In genomic region chr3:95931471-95931870, GRCm38 (mm10) we compare ENCODE assay signal across 13 mouse cellular contexts. TPM values are rescaled to one million over a fixed set of nuclear protein-coding genes. Genes with fewer than 3 reads are reported as not detected.
DNase-seq lines count a peak whose midpoint lies in the region; ATAC-seq and TF ChIP-seq lines count a peak whose summit lies in the region.
"Had no signal": no experiment of that assay in that cellular context is flagged by ENCODE, and none has a peak within 500 bp of the region (broad histone marks: within the 10 kb centered on the region; RNA-seq: fewer than 3 reads in every experiment).

No protein-coding gene starts in this region.

- H3K9ac ChIP-seq in heart, embryonic 16.5 days (ENCODE audit: low read length): no peak overlapping the region
- no peak overlapping the region for H3K9ac ChIP-seq in midbrain, embryonic 13.5 days (replicated peaks)
- H3K9ac ChIP-seq in midbrain, postnatal 0 days (replicated peaks; ENCODE audit: low read length, poor library complexity, severe bottlenecking): no peak overlapping the region

- ATAC-seq in heart, embryonic 16.5 days (replicated peaks; ENCODE audit: extremely low read depth, insufficient read depth, low FRiP score): no peak
- no peak for ATAC-seq in midbrain, embryonic 13.5 days
- no peak for ATAC-seq in midbrain, postnatal 0 days (ENCODE audit: low FRiP score)
- ATAC-seq: inflammation-experienced regulatory T-cells, adult 6 months had no signal

- H3K36me3 ChIP-seq in heart, embryonic 16.5 days (ENCODE audit: control insufficient read depth, insufficient read depth): peaks cover 18% of the 10 kb centered on the region
- H3K36me3 ChIP-seq in midbrain, embryonic 13.5 days: peaks cover 27% of the 10 kb centered on the region
- H3K36me3 ChIP-seq in midbrain, postnatal 0 days (ENCODE audit: insufficient read depth, low read length): peaks cover 7% of the 10 kb centered on the region; the same call in 1 of the 2 replicates
- peaks cover 46% of the 10 kb centered on the region for H3K36me3 ChIP-seq in limb, embryonic 10.5 days

- no peak for TF ChIP-seq CTCF in midbrain, postnatal 0 days (IDR thresholded peaks at IDR 0.05)

- H3K27ac ChIP-seq in heart, embryonic 16.5 days (ENCODE audit: low read length): no peak overlapping the region
- H3K27ac ChIP-seq in midbrain, embryonic 13.5 days: no peak overlapping the region
- no peak overlapping the region for H3K27ac ChIP-seq in midbrain, postnatal 0 days (ENCODE audit: low read depth, low read length)
- H3K27ac ChIP-seq in limb, embryonic 10.5 days: no peak overlapping the region
- H3K27ac ChIP-seq: gastrocnemius, adult 2 months had no signal

- no peak for DNase-seq in heart, adult 11 months
- no peak for DNase-seq in midbrain, postnatal 0 days (ENCODE audit: low spot score)
- no peak for DNase-seq in limb, embryonic 10.5 days (ENCODE audit: low spot score)
- peak; percentile 35 for DNase-seq in naive thymus-derived CD4-positive, alpha-beta T cell, adult 2 months (ENCODE audit: low read depth)
- DNase-seq in adrenal gland, adult 8-10 months: no peak
- DNase-seq: adrenal gland, postnatal 36 days; gastrocnemius, adult 2 months; kidney, postnatal 14 days had no signal

- H3K4me1 ChIP-seq in heart, embryonic 16.5 days (ENCODE audit: control insufficient read depth, insufficient read depth, low read length): peaks cover 13% of the 10 kb centered on the region
- H3K4me1 ChIP-seq in midbrain, embryonic 13.5 days (replicated peaks): peaks cover 32% of the 10 kb centered on the region
- no peaks in the 10 kb centered on the region for H3K4me1 ChIP-seq in midbrain, postnatal 0 days (ENCODE audit: insufficient read depth, low read length)
- H3K4me1 ChIP-seq in limb, embryonic 10.5 days: peaks cover 10% of the 10 kb centered on the region; the same call in 1 of the 2 replicates

- no peaks in the 10 kb centered on the region for H3K27me3 ChIP-seq in heart, embryonic 16.5 days (ENCODE audit: control insufficient read depth, insufficient read depth, low read length)
- no peaks in the 10 kb centered on the region for H3K27me3 ChIP-seq in midbrain, embryonic 13.5 days
- H3K27me3 ChIP-seq in midbrain, postnatal 0 days (ENCODE audit: insufficient read depth, low read length): no peaks in the 10 kb centered on the region
- H3K27me3 ChIP-seq in limb, embryonic 10.5 days (ENCODE audit: low read depth, poor library complexity, severe bottlenecking): no peaks in the 10 kb centered on the region

- H3K4me2 ChIP-seq in heart, embryonic 16.5 days (ENCODE audit: low read depth, low read length): peak overlapping the region; percentile 23
- peak overlapping the region; percentile 25; the same call in 1 of the 2 replicates for H3K4me2 ChIP-seq in midbrain, embryonic 13.5 days (replicated peaks)
- no peak overlapping the region for H3K4me2 ChIP-seq in midbrain, postnatal 0 days (ENCODE audit: low read depth, low read length, poor library complexity, severe bottlenecking)

- WGBS in heart, embryonic 16.5 days: 90% methylated on average over 1 of the region's 1 CpGs
- 97% methylated on average over 1 of the region's 1 CpGs for WGBS in midbrain, embryonic 13.5 days
- 98% methylated on average over 1 of the region's 1 CpGs for WGBS in midbrain, postnatal 0 days
- WGBS in limb, embryonic 10.5 days: 98% methylated on average over 1 of the region's 1 CpGs

- H3K4me3 ChIP-seq in heart, embryonic 16.5 days (ENCODE audit: low read length): no peak overlapping the region
- no peak overlapping the region for H3K4me3 ChIP-seq in midbrain, embryonic 13.5 days (replicated peaks)
- H3K4me3 ChIP-seq in midbrain, postnatal 0 days (ENCODE audit: low read depth, low read length): no peak overlapping the region
- H3K4me3 ChIP-seq in limb, embryonic 10.5 days: peak overlapping the region; percentile 95

- H3K9me3 ChIP-seq in heart, embryonic 16.5 days (replicated peaks; ENCODE audit: control insufficient read depth, low read length): no peaks in the 10 kb centered on the region
- no peaks in the 10 kb centered on the region for H3K9me3 ChIP-seq in midbrain, embryonic 13.5 days
- no peaks in the 10 kb centered on the region for H3K9me3 ChIP-seq in midbrain, postnatal 0 days (ENCODE audit: low read length)
- no peaks in the 10 kb centered on the region for H3K9me3 ChIP-seq in limb, embryonic 10.5 days (replicated peaks)

RNA-seq across cellular contexts. Expression of gene Anp32e, which starts 2.4 kb away (rescaled TPM):
- 188 and 233 TPM in 2 replicates for polyA plus RNA-seq in heart, embryonic 16.5 days (2015; fragmentation: Nextera tagmentation; extraction: Ambion mirVana)
- polyA plus RNA-seq in midbrain, embryonic 13.5 days (2015; fragmentation: Nextera tagmentation; extraction: Ambion mirVana): 218 and 242 TPM in 2 replicates
- 24.7 and 27.5 TPM in 2 replicates for total RNA-seq in midbrain, postnatal 0 days (2014; rRNA removed)
- 70.9 and 86.9 TPM in 2 replicates for polyA plus RNA-seq in midbrain, postnatal 0 days (2015; fragmentation: Nextera tagmentation; extraction: Ambion mirVana)
- 344 and 367 TPM in 2 replicates for polyA plus RNA-seq in limb, embryonic 10.5 days (2016; fragmentation: Nextera tagmentation; extraction: Ambion mirVana)
- total RNA-seq in adrenal gland, adult 8-10 months (2022): 10 to 100 TPM; 83.8 to 94.0 (median 88.4) TPM

RNA-seq across cellular contexts. Expression of gene Car14, which starts 27.0 kb away (rescaled TPM):
- 73.4 and 78.2 TPM in 2 replicates for polyA plus RNA-seq in heart, embryonic 16.5 days (2015; fragmentation: Nextera tagmentation; extraction: Ambion mirVana)
- 8.5 and 11.7 TPM in 2 replicates for polyA plus RNA-seq in midbrain, embryonic 13.5 days (2015; fragmentation: Nextera tagmentation; extraction: Ambion mirVana)
- total RNA-seq in midbrain, postnatal 0 days (2014; rRNA removed): 5.1 and 8.0 TPM in 2 replicates
- 6.8 and 7.5 TPM in 2 replicates for polyA plus RNA-seq in midbrain, postnatal 0 days (2015; fragmentation: Nextera tagmentation; extraction: Ambion mirVana)
- polyA plus RNA-seq in limb, embryonic 10.5 days (2016; fragmentation: Nextera tagmentation; extraction: Ambion mirVana): 161 and 187 TPM in 2 replicates
- total RNA-seq in adrenal gland, adult 8-10 months (2022): 1 to 10 TPM in 1 of 4 experiments, under 1 TPM in 2, not detected in 1; 0.22 to 2.4 (median 0.55) TPM
- total RNA-seq: common myeloid progenitor, adult 5-6 weeks; megakaryocyte progenitor cell, adult 5-6 weeks had no signal
- polyA plus RNA-seq: inflammation-experienced regulatory T-cells, adult 6 months had no signal

RNA-seq across cellular contexts. Expression of gene Aph1a, which starts 37.7 kb away (rescaled TPM):
- polyA plus RNA-seq in heart, embryonic 16.5 days (2015; fragmentation: Nextera tagmentation; extraction: Ambion mirVana): 31.1 and 31.8 TPM in 2 replicates
- 32.6 and 33.8 TPM in 2 replicates for polyA plus RNA-seq in midbrain, embryonic 13.5 days (2015; fragmentation: Nextera tagmentation; extraction: Ambion mirVana)
- 67.5 and 71.6 TPM in 2 replicates for total RNA-seq in midbrain, postnatal 0 days (2014; rRNA removed)
- 39.0 and 45.2 TPM in 2 replicates for polyA plus RNA-seq in midbrain, postnatal 0 days (2015; fragmentation: Nextera tagmentation; extraction: Ambion mirVana)
- polyA plus RNA-seq in limb, embryonic 10.5 days (2016; fragmentation: Nextera tagmentation; extraction: Ambion mirVana): 24.3 and 24.5 TPM in 2 replicates
- 100 to 1,000 TPM; 114 to 155 (median 121) TPM for total RNA-seq in adrenal gland, adult 8-10 months (2022)

RNA-seq across cellular contexts. Expression of gene BC028528, which starts 39.7 kb away (rescaled TPM):
- polyA plus RNA-seq in heart, embryonic 16.5 days (2015; fragmentation: Nextera tagmentation; extraction: Ambion mirVana): 41.5 and 48.6 TPM in 2 replicates
- 12.9 and 14.4 TPM in 2 replicates for polyA plus RNA-seq in midbrain, embryonic 13.5 days (2015; fragmentation: Nextera tagmentation; extraction: Ambion mirVana)
- total RNA-seq in midbrain, postnatal 0 days (2014; rRNA removed): 6.5 and 27.7 TPM in 2 replicates
- 14.6 and 18.8 TPM in 2 replicates for polyA plus RNA-seq in midbrain, postnatal 0 days (2015; fragmentation: Nextera tagmentation; extraction: Ambion mirVana)
- 7.9 and 11.4 TPM in 2 replicates for polyA plus RNA-seq in limb, embryonic 10.5 days (2016; fragmentation: Nextera tagmentation; extraction: Ambion mirVana)
- total RNA-seq in adrenal gland, adult 8-10 months (2022): 10 to 100 TPM in 1 of 4 experiments, 1 to 10 TPM in 3; 8.0 to 10.5 (median 8.8) TPM

RNA-seq across cellular contexts. Expression of gene Ciart, which starts 49.4 kb away (rescaled TPM):
- 3.8 and 4.8 TPM in 2 replicates for polyA plus RNA-seq in heart, embryonic 16.5 days (2015; fragmentation: Nextera tagmentation; extraction: Ambion mirVana)
- 3.2 and 4.8 TPM in 2 replicates for polyA plus RNA-seq in midbrain, embryonic 13.5 days (2015; fragmentation: Nextera tagmentation; extraction: Ambion mirVana)
- total RNA-seq in midbrain, postnatal 0 days (2014; rRNA removed): 4.2 and 5.2 TPM in 2 replicates
- polyA plus RNA-seq in midbrain, postnatal 0 days (2015; fragmentation: Nextera tagmentation; extraction: Ambion mirVana): 9.3 and 12.6 TPM in 2 replicates
- polyA plus RNA-seq in limb, embryonic 10.5 days (2016; fragmentation: Nextera tagmentation; extraction: Ambion mirVana): 8.8 and 10.5 TPM in 2 replicates
- 10 to 100 TPM in 1 of 4 experiments, 1 to 10 TPM in 3; 3.6 to 12.3 (median 5.9) TPM for total RNA-seq in adrenal gland, adult 8-10 months (2022)
